Mouse (Mus musculus): ENCODE data around the gene 1700003E16Rik. TPM values are rescaled to one million over a fixed set of nuclear protein-coding genes. Genes with fewer than 3 reads are reported as not detected.

Gene 1700003E16Rik
- polyA plus RNA-seq, 1 experiment from 2014 or later = 2.0 TPM

DNA sequence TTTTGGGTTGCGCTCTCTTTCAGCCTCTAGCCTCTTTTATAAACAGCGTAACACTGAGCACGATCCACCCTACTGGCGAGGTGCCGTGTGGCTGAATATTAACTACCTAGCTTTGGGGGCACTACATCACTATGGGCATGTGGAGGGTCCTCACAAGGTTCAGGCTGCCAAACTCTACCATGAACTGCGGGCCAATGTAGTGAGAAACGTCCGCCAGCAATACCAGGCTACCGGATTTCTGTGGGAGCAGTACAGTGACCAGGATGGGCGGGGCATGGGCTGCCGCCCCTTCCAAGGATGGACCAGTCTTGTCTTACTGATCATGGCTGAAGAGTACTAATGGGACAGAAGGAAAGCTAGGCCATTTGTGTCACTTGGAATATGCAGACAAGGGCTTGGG, 37.8 kb upstream of the 1700003E16Rik start:
- no peak overlapping the region for H3K4me2 ChIP-seq
- H3K36me3 ChIP-seq = peaks cover 33% of the 10 kb centered on the region
- ATAC-seq (ENCODE audit: insufficient number of reproducible peaks, insufficient read depth, low FRiP score, low TSS enrichment, low read depth) = no peak
- peaks cover 59% of the 10 kb centered on the region for H3K4me1 ChIP-seq
- no peak overlapping the region for H3K9ac ChIP-seq
- H3K4me3 ChIP-seq = no peak overlapping the region
- H3K27ac ChIP-seq = peak overlapping the region; percentile 62
- 84% methylated on average over 11 of the region's 11 CpGs for WGBS
- H3K9me3 ChIP-seq = no peaks in the 10 kb centered on the region
- H3K27me3 ChIP-seq = no peaks in the 10 kb centered on the region

GRCm38 (mm10) chr6:83118825-83119733, 37.1 kb upstream of the 1700003E16Rik start:
- peaks cover 66% of the 10 kb centered on the region for H3K4me1 ChIP-seq
- no peaks in the 10 kb centered on the region for H3K9me3 ChIP-seq
- H3K4me3 ChIP-seq = 0 out of 2 replicates have a peak overlapping the region, but pooled peaks have one; percentile 80
- WGBS = 77% methylated on average over 14 of the region's 14 CpGs
- H3K9ac ChIP-seq = peak overlapping the region; percentile 92
- no peak overlapping the region for H3K4me2 ChIP-seq
- H3K36me3 ChIP-seq = peaks cover 33% of the 10 kb centered on the region
- peak overlapping the region; percentile 51; the same call in 1 of the 2 replicates for H3K27ac ChIP-seq
- ATAC-seq (ENCODE audit: insufficient number of reproducible peaks, insufficient read depth, low FRiP score, low TSS enrichment, low read depth) = no peak
- no peaks in the 10 kb centered on the region for H3K27me3 ChIP-seq

DNA sequence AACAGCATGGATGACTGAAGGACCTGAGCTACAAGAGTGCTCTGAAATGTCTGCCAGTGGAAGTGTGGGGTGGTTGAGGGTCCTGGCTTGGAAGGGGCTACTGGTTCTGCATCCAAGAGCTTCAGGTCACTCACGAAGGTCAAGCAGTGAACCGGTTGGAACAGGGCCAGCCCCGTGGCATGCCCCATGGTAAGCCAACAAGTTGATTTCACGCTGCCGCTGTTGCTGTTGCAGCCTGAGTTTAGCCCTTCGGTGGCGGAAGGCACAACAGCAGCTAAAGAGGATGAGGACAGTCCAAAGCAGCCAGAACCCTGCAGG, 36.5 kb upstream of the 1700003E16Rik start:
- no peaks in the 10 kb centered on the region for H3K9me3 ChIP-seq
- WGBS = 70% methylated on average over 7 of the region's 7 CpGs
- ATAC-seq (ENCODE audit: insufficient number of reproducible peaks, insufficient read depth, low FRiP score, low TSS enrichment, low read depth) = no peak
- H3K9ac ChIP-seq = peak overlapping the region; percentile 92
- H3K4me1 ChIP-seq = peaks cover 67% of the 10 kb centered on the region
- H3K4me3 ChIP-seq = peak overlapping the region; percentile 80
- H3K27me3 ChIP-seq = no peaks in the 10 kb centered on the region
- H3K27ac ChIP-seq = 0 out of 2 replicates have a peak overlapping the region, but pooled peaks have one; percentile 51
- H3K36me3 ChIP-seq = peaks cover 33% of the 10 kb centered on the region
- H3K4me2 ChIP-seq = peak overlapping the region; percentile 83

DNA sequence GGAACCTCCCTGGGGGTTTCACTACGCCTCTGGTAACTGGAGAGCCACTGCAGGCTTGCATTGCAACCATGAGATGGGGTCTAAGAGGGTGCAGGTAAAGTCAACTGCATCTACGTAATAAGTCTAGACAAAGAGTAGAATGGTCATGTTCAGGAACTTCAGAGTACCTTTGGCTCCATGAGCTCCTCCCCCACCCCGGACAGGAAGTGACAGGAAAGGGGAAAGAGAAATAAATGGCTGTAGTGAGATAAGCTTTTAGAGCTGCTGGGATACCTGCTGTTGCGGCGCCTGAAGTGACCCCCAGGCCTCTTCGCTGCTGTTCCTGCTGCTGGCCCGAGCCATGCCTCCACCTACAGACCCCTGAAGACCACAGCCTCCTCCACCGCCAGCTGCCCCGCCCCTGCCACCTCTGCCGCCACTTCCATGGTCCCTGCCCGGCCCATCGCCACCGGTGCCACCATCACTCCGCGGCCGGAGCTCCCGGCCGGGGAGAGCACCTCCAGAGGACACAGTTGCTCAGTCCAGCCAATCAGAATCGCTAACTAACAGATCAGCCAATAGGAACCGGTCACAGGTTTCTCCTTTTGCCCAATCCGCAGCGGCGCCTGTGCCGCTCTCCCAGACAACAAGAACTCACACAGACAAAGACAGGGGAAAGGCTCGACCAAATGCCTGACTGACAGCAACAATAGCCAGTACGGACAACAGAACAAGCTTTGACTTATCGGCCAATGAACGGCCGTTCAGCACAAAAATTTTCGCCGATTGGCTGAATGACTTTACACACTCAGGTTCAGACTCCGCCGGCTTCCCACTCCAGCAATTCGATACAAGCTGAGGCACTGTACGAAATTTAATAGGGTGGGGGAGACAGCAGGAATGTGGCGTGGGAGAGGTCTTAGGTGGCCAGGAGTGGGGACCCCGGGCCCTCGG, 35.0 kb upstream of the 1700003E16Rik start, which contains the start of gene Wbp1:
Wbp1 (minus strand) TSS at position 630 of the 933 bp plus-strand sequence.
- peak within 1 kb of the TSS; percentile 83 for H3K4me2 ChIP-seq
- H3K27me3 ChIP-seq = no peaks in the 10 kb centered on the region
- ATAC-seq (ENCODE audit: insufficient number of reproducible peaks, insufficient read depth, low FRiP score, low TSS enrichment, low read depth) = peak; percentile 93
- no peaks in the 10 kb centered on the region for H3K9me3 ChIP-seq
- H3K27ac ChIP-seq = peak within 1 kb of the TSS; percentile 100
- under 1% methylated on average over 38 of the region's 38 CpGs for WGBS
- H3K4me3 ChIP-seq = peak within 1 kb of the TSS; percentile 80
- peak within 1 kb of the TSS; percentile 92 for H3K9ac ChIP-seq
- peaks cover 65% of the 10 kb centered on the region for H3K4me1 ChIP-seq
- H3K36me3 ChIP-seq = peaks cover 33% of the 10 kb centered on the region

DNA sequence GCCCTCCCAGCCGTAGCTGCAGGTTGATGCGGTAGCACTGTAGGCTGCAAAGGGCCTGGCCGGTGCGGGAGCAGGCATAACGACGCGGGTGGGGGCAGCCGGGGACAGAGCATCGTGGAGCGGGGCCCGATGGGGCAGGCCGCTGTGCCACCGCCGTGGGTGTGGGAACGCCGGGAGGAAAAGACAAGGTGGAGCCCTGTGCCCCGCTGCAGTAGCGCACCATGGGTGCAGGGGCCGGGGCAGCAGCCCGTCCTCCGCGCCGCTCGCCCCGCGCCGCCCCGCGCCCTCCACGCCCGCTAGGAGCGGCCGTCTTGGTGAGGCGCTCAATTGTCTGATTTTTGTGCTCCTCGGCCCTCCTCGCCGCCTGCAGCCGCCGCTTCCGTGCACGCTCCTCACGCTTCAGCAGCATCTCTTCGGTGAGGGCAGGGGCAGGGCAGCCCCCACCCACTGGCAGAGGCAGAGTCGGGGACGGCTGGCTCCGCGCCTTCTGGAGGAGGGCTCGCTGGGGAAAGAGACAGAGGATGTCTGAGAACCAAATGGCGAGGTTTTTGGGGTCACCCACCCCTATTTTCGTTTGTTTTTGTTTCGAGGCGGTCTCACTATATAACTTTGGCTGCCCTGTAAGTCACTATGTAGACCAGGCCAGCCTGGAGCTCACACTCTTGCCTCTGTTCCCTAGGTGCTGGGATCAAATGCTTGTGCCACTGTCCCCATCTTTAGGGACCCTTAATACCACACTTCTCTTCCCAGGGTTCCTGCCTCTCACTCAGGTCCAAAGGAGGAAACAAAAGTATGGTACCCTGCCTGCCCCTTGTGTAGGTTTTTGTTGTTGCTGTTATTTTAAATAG, 34.1 kb upstream of the 1700003E16Rik start:
- Histone ChIP-seq H3K4me2 (peak overlapping the region; percentile 83), H3K36me3 (peaks cover 28% of the 10 kb centered on the region), H3K9ac (peak overlapping the region; percentile 89), H3K4me1 (peaks cover 56% of the 10 kb centered on the region), H3K9me3 (no peaks in the 10 kb centered on the region), H3K27me3 (no peaks in the 10 kb centered on the region), H3K4me3 (peak overlapping the region; percentile 80), H3K27ac (peak overlapping the region; percentile 100)
- WGBS = 2% methylated on average over 47 of the region's 52 CpGs
- peak; percentile 6; the same call in 1 of the 2 replicates for ATAC-seq (ENCODE audit: insufficient number of reproducible peaks, insufficient read depth, low FRiP score, low TSS enrichment, low read depth)

DNA sequence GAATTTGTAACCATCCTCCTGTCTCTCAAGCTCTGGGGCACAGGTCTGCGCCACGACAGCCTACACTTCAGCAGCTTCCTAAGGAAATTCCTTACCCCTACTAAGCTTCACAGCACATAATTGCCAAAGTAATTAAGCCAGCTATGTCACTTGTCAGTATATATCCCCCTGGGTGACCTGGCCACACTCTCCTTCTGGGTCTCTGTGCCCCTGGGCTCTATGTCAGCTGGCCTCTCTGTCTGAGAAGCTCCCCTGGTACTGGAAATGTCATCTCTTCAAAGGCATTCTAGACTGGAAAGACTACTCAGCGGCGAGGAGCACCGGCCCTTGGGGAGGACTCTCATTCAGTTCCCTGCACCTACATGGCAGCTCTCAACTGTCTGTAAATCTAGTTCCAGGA, 33.2 kb upstream of the 1700003E16Rik start:
- Histone ChIP-seq H3K36me3 (peaks cover 19% of the 10 kb centered on the region), H3K27ac (peak overlapping the region; percentile 100), H3K27me3 (no peaks in the 10 kb centered on the region), H3K4me1 (peaks cover 51% of the 10 kb centered on the region), H3K4me3 (peak overlapping the region; percentile 80), H3K9me3 (no peaks in the 10 kb centered on the region), H3K9ac (peak overlapping the region; percentile 89), H3K4me2 (peak overlapping the region; percentile 83)
- no peak for ATAC-seq (ENCODE audit: insufficient number of reproducible peaks, insufficient read depth, low FRiP score, low TSS enrichment, low read depth)
- WGBS = 67% methylated on average over 5 of the region's 5 CpGs

- Histone ChIP-seq H3K27me3 (no peaks in the 10 kb centered on the region), H3K9me3 (no peaks in the 10 kb centered on the region), H3K4me3 (peak overlapping the region; percentile 81), H3K36me3 (peaks cover under 1% of the 10 kb centered on the region; the same call in 1 of the 2 replicates), H3K4me2 (peak overlapping the region; percentile 83), H3K27ac (peak overlapping the region; percentile 64; the same call in 1 of the 2 replicates), H3K4me1 (peaks cover 34% of the 10 kb centered on the region), H3K9ac (peak overlapping the region; percentile 83)
- ATAC-seq (ENCODE audit: insufficient number of reproducible peaks, insufficient read depth, low FRiP score, low TSS enrichment, low read depth) = no peak
- WGBS = under 1% methylated on average over 30 of the region's 30 CpGs
Observed at GRCm38 (mm10) chr6:83124851-83125312, 31.3 kb upstream of the 1700003E16Rik start.

DNA sequence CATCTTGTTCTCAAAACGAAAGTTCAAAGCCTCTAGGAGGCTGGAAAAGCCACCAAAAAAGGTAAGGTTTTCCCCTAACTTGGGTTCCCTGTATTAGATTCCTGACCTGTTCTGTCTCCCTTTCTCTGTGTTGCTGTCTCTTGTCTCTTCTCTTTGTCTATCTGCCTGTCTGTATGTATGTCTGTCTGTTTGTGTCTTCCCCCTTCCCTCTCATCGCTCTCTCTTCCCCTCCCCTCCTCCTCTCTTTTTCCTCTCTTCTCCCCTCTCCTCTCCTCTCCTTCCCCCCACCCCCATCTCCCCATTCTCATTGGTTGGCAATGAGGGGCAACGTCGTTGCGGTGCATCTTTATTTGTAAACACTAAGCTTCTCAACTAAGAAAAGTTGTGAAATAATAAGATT, 30.9 kb upstream of the 1700003E16Rik start, which contains the start of gene Ino80b:
Ino80b (minus strand) TSS at position 101 of the 400 bp plus-strand sequence.
- 22% methylated on average over 5 of the region's 5 CpGs for WGBS
- H3K9ac ChIP-seq = peak within 1 kb of the TSS; percentile 83
- H3K9me3 ChIP-seq = no peaks in the 10 kb centered on the region
- H3K27me3 ChIP-seq = no peaks in the 10 kb centered on the region
- peak within 1 kb of the TSS; percentile 64; the same call in 1 of the 2 replicates for H3K27ac ChIP-seq
- H3K36me3 ChIP-seq = no peaks in the 10 kb centered on the region
- no peak for ATAC-seq (ENCODE audit: insufficient number of reproducible peaks, insufficient read depth, low FRiP score, low TSS enrichment, low read depth)
- peak within 1 kb of the TSS; percentile 81 for H3K4me3 ChIP-seq
- peaks cover 30% of the 10 kb centered on the region for H3K4me1 ChIP-seq
- H3K4me2 ChIP-seq = peak within 1 kb of the TSS; percentile 83

DNA sequence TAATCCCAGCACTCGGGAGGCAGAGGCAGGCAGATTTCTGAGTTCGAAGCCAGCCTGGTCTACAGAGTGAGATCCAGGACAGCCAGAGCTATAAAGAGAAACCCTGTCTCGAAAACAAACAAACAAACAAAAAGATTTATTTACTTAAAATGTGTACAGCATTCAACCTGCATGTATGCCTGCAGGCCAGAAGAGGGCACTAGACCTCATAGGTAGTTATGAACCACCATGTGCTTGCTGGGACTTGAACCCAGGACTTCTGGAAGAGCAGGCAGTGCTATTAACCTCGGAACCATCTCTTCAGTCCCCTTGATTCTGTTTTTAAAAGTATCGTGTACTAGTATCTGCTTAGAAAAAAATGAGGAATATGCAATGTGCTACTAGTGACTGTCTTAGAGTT, 28.8 kb upstream of the 1700003E16Rik start:
- 90% methylated on average over 5 of the region's 5 CpGs for WGBS
- H3K27ac ChIP-seq = no peak overlapping the region
- H3K4me1 ChIP-seq = peaks cover 26% of the 10 kb centered on the region
- H3K27me3 ChIP-seq = no peaks in the 10 kb centered on the region
- H3K9ac ChIP-seq = no peak overlapping the region
- no peaks in the 10 kb centered on the region for H3K9me3 ChIP-seq
- no peak overlapping the region for H3K4me2 ChIP-seq
- no peak overlapping the region for H3K4me3 ChIP-seq
- no peaks in the 10 kb centered on the region for H3K36me3 ChIP-seq
- no peak for ATAC-seq (ENCODE audit: insufficient number of reproducible peaks, insufficient read depth, low FRiP score, low TSS enrichment, low read depth)

GRCm38 (mm10) chr6:83131469-83132034, 24.7 kb upstream of the 1700003E16Rik start:
- Histone ChIP-seq H3K27ac (no peak overlapping the region), H3K4me3 (no peak overlapping the region), H3K9ac (no peak overlapping the region), H3K4me1 (peaks cover 18% of the 10 kb centered on the region), H3K4me2 (no peak overlapping the region), H3K27me3 (no peaks in the 10 kb centered on the region), H3K36me3 (no peaks in the 10 kb centered on the region), H3K9me3 (no peaks in the 10 kb centered on the region)
- no peak for ATAC-seq (ENCODE audit: insufficient number of reproducible peaks, insufficient read depth, low FRiP score, low TSS enrichment, low read depth)
- WGBS = 79% methylated on average over 6 of the region's 6 CpGs
